26 mouse cellular contexts compared by ENCODE assay signal in genomic region chr9:32754311-32754710, GRCm38 (mm10).
"Had no signal": no experiment of that assay in that cellular context is flagged by ENCODE, and none has a peak within 500 bp of the region (broad histone marks: within the 10 kb centered on the region; RNA-seq: fewer than 3 reads in every experiment).

No protein-coding gene starts in this region.

- H3K9me3 ChIP-seq: heart, embryonic 13.5 days; heart, embryonic 15.5 days; hindbrain, embryonic 12.5 days; kidney, embryonic 15.5 days; limb, embryonic 13.5 days; limb, embryonic 15.5 days; liver, embryonic 12.5 days had no signal

- DNase-seq: gastrocnemius, postnatal 14 days; gastrocnemius, postnatal 36 days; heart, adult 11 months; heart, adult 2 months; heart, postnatal 14 days; heart, postnatal 36 days; kidney, adult 11 months; kidney, adult 2 months; kidney, adult 9 months; kidney, postnatal 14 days; kidney, postnatal 36 days; layer of hippocampus, adult 9-11 months; layer of hippocampus, postnatal 36 days; left cerebral cortex, postnatal 4 days had no signal

- H3K27me3 ChIP-seq: heart, embryonic 13.5 days; heart, embryonic 15.5 days; hindbrain, embryonic 12.5 days; kidney, embryonic 15.5 days; limb, embryonic 13.5 days; limb, embryonic 15.5 days; liver, embryonic 12.5 days had no signal

- ATAC-seq: hindbrain, embryonic 16.5 days; intestine, embryonic 16.5 days; liver, embryonic 12.5 days had no signal

- H3K27ac ChIP-seq: heart, embryonic 15.5 days; hindbrain, embryonic 12.5 days; hindbrain, embryonic 14.5 days; kidney, embryonic 15.5 days; kidney, postnatal 0 days; limb, embryonic 13.5 days; limb, embryonic 15.5 days; liver, embryonic 12.5 days; liver, embryonic 14.5 days had no signal

- H3K36me3 ChIP-seq: hindbrain, embryonic 12.5 days had no signal

- H3K4me1 ChIP-seq: hindbrain, embryonic 12.5 days; liver, embryonic 12.5 days had no signal

- H3K4me3 ChIP-seq: heart, adult 2 months; heart, embryonic 13.5 days; heart, embryonic 15.5 days; hindbrain, embryonic 12.5 days; kidney, embryonic 15.5 days; limb, embryonic 13.5 days; limb, embryonic 15.5 days; liver, embryonic 12.5 days had no signal
